Mouse (Mus musculus): ENCODE measurements around the gene Whrn. TPM values are rescaled to one million over a fixed set of nuclear protein-coding genes. Genes with fewer than 3 reads are reported as not detected.

The Whrn gene
- polyA plus RNA-seq, 1 experiment from 2014 or later, result 5.0 TPM

DNA sequence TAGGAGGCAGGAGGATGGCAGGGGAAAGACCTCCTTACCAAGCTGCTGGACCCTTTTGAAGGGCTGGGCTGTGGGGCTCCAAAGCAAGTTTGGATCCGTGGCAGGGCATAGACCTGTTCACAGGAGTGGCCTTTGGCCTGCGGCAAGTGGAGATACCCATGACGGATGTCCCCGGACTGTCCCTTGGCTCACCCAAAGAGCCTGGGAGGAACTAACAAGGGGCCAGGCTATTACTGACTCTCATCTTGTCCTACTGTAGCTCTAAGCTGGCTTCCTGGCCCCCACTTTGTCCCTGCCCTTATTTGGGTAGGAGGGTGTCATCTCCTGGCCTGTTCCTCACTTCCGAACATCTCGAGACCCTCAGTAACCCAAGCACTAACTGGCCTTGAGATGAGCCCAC lies 93.2 kb downstream of the Whrn start:
- Histone ChIP-seq H3K4me3 (ENCODE audit: low read length) (peak overlapping the region; percentile 4; the same call in 1 of the 2 replicates), H3K4me1 (ENCODE audit: control insufficient read depth, insufficient read depth, low read depth, low read length) (peaks cover 29% of the 10 kb centered on the region), H3K4me2 (ENCODE audit: low read length) (peak overlapping the region; percentile 39), H3K9ac (ENCODE audit: low read depth, low read length) (no peak overlapping the region), H3K27me3 (replicated peaks; ENCODE audit: control insufficient read depth, insufficient read depth, low read length) (no peaks in the 10 kb centered on the region), H3K9me3 (ENCODE audit: control insufficient read depth, low read length) (no peaks in the 10 kb centered on the region), H3K36me3 (ENCODE audit: control insufficient read depth, insufficient read depth, low read length) (no peaks in the 10 kb centered on the region), H3K27ac (ENCODE audit: low read depth, low read length) (peak overlapping the region; percentile 72)
- 73% methylated on average over 6 of the region's 6 CpGs for WGBS
- ATAC-seq, result peak; percentile 3; the same call in 1 of the 2 replicates

DNA sequence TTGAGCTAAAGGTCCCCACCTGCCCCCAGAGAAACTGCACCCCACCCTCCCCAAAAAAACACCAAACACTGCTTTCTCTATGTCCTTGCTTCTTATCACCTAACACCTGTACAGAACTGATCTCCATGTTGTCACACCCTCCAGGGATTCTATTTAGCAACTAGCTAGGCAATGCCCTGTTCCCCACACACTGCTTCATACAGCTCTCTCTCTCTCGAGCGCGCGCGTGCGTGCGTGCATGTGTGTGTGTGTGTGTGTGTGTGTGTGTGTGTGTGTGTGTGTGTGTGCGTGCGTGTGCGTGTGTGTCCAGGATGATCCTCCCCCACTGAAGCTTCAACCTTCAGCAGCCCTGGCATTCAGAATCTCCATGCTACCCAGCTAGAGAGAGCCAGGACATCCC lies 93.7 kb downstream of the Whrn start:
- Histone ChIP-seq H3K9me3 (ENCODE audit: control insufficient read depth, low read length) (no peaks in the 10 kb centered on the region), H3K27ac (ENCODE audit: low read depth, low read length) (no peak overlapping the region)

DNA sequence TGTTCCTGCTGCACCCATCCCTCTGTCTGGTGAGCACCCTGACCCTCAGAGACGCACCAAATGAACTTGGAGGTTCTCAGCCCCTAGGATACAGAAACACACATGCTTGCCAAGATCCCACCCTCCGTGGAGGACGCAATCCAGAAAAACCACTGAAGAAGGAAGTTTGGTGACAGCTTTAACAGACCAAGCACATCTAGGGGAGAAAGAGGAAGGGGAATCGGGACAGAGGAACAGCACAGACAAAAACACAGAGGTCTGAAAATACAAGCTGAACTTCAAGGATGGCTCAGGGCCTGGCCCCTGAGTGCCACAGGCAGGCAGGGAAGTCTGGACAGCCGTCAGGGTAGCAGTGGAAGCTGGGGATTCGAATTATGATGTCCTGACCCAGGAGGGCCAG lies 94.2 kb downstream of the Whrn start:
- 76% methylated on average over 6 of the region's 6 CpGs for WGBS
- H3K36me3 ChIP-seq (ENCODE audit: control insufficient read depth, insufficient read depth, low read length), result no peaks in the 10 kb centered on the region
- no peak overlapping the region for H3K4me3 ChIP-seq (ENCODE audit: low read length)
- no peaks in the 10 kb centered on the region for H3K9me3 ChIP-seq (ENCODE audit: control insufficient read depth, low read length)
- H3K4me2 ChIP-seq (ENCODE audit: low read length), result no peak overlapping the region
- H3K27me3 ChIP-seq (replicated peaks; ENCODE audit: control insufficient read depth, insufficient read depth, low read length), result no peaks in the 10 kb centered on the region
- H3K27ac ChIP-seq (ENCODE audit: low read depth, low read length), result no peak overlapping the region
- no peak for ATAC-seq
- H3K4me1 ChIP-seq (ENCODE audit: control insufficient read depth, insufficient read depth, low read depth, low read length), result peaks cover 29% of the 10 kb centered on the region
- H3K9ac ChIP-seq (ENCODE audit: low read depth, low read length), result no peak overlapping the region

More for the DNA sequence above, 93.7 kb downstream of the Whrn start:
- Histone ChIP-seq H3K36me3 (ENCODE audit: control insufficient read depth, insufficient read depth, low read length) (no peaks in the 10 kb centered on the region), H3K27me3 (replicated peaks; ENCODE audit: control insufficient read depth, insufficient read depth, low read length) (no peaks in the 10 kb centered on the region), H3K4me1 (ENCODE audit: control insufficient read depth, insufficient read depth, low read depth, low read length) (peaks cover 29% of the 10 kb centered on the region), H3K4me3 (ENCODE audit: low read length) (no peak overlapping the region), H3K4me2 (ENCODE audit: low read length) (peak overlapping the region; percentile 39; the same call in 1 of the 2 replicates), H3K9ac (ENCODE audit: low read depth, low read length) (no peak overlapping the region)
- WGBS, result 84% methylated on average over 10 of the region's 10 CpGs
- no peak for ATAC-seq

DNA sequence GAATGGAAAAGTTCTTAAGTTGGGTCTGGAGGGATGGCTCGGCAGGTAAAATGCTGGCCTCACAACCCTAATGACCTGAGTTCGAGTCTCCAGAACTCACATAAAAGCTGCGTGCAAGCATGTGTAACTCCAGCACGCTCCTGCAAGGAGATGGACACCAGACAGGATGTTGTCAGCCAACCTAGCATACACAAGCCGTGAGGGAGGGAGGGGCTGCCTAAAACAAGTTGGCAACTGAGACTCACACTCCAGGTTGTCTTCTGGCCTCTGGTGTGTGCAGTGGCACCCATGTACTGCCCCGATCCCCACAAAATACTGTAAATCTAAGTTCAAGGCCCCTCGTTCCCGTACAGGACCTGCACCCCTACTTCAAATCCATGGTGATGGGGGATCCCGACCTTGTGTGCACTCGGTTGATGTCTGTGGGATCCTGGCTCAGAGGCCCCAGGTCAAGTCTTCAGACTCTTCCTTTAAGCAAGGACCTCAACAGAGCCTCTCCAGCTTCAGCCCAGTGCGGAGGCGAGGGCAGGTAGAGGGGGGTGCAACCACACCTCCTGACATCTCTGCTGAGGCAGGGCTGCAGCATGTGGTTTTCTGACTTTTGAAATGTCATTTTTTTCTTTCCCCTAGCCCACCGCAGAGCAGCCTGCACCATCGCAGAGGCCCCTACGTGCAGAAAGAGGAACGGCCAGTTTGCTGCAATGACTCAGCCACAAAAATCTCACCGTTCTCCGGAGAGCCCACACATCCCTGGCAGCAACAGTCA lies 95.1 kb downstream of the Whrn start:
- H3K4me1 ChIP-seq (ENCODE audit: control insufficient read depth, insufficient read depth, low read depth, low read length), result peaks cover 29% of the 10 kb centered on the region
- H3K27ac ChIP-seq (ENCODE audit: low read depth, low read length), result no peak overlapping the region
- no peak overlapping the region for H3K4me2 ChIP-seq (ENCODE audit: low read length)
- H3K9ac ChIP-seq (ENCODE audit: low read depth, low read length), result no peak overlapping the region
- WGBS, result 88% methylated on average over 18 of the region's 18 CpGs
- ATAC-seq, result no peak
- no peak overlapping the region for H3K4me3 ChIP-seq (ENCODE audit: low read length)
- no peaks in the 10 kb centered on the region; the same call in 1 of the 2 replicates for H3K36me3 ChIP-seq (ENCODE audit: control insufficient read depth, insufficient read depth, low read length)
- H3K9me3 ChIP-seq (ENCODE audit: control insufficient read depth, low read length), result no peaks in the 10 kb centered on the region
- H3K27me3 ChIP-seq (replicated peaks; ENCODE audit: control insufficient read depth, insufficient read depth, low read length), result no peaks in the 10 kb centered on the region

DNA sequence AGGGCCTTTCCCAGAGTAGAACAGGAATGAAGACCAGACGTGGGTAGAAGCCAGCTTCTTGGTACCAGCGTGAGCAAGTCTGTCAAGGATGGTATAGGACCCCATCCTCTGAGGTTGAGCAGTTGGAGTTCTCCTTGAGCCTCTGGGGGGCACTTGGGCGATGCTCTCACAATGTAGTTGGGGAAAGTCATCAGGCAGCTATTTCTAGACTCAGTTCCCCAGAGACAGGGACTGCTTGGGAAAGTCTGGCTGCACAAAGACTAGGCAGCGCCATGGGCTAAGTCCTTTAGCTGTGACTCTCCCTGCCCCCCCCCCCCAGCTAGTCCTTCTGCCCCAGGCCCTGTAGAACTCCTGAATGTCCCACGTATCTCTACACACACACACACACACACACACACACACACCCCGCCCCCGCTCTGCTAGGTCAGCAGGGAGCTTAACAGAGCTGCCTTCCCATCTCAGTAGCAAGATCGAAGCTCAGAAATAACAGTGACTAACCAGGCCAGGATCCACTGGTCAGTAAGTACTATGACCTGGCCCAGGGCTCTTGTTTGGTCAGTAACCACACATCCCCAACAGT lies 96.0 kb downstream of the Whrn start:
- H3K27me3 ChIP-seq (replicated peaks; ENCODE audit: control insufficient read depth, insufficient read depth, low read length), result no peaks in the 10 kb centered on the region
- H3K27ac ChIP-seq (ENCODE audit: low read depth, low read length), result peak overlapping the region; percentile 11; the same call in 1 of the 2 replicates
- no peak overlapping the region for H3K4me3 ChIP-seq (ENCODE audit: low read length)
- ATAC-seq, result 0 out of 2 replicates have a peak, but pooled peaks have one; percentile 7
- H3K9me3 ChIP-seq (ENCODE audit: control insufficient read depth, low read length), result no peaks in the 10 kb centered on the region
- peaks cover 25% of the 10 kb centered on the region for H3K4me1 ChIP-seq (ENCODE audit: control insufficient read depth, insufficient read depth, low read depth, low read length)
- H3K36me3 ChIP-seq (ENCODE audit: control insufficient read depth, insufficient read depth, low read length), result peaks cover 2% of the 10 kb centered on the region; the same call in 1 of the 2 replicates
- H3K9ac ChIP-seq (ENCODE audit: low read depth, low read length), result no peak overlapping the region
- no peak overlapping the region for H3K4me2 ChIP-seq (ENCODE audit: low read length)
- 60% methylated on average over 8 of the region's 8 CpGs for WGBS

DNA sequence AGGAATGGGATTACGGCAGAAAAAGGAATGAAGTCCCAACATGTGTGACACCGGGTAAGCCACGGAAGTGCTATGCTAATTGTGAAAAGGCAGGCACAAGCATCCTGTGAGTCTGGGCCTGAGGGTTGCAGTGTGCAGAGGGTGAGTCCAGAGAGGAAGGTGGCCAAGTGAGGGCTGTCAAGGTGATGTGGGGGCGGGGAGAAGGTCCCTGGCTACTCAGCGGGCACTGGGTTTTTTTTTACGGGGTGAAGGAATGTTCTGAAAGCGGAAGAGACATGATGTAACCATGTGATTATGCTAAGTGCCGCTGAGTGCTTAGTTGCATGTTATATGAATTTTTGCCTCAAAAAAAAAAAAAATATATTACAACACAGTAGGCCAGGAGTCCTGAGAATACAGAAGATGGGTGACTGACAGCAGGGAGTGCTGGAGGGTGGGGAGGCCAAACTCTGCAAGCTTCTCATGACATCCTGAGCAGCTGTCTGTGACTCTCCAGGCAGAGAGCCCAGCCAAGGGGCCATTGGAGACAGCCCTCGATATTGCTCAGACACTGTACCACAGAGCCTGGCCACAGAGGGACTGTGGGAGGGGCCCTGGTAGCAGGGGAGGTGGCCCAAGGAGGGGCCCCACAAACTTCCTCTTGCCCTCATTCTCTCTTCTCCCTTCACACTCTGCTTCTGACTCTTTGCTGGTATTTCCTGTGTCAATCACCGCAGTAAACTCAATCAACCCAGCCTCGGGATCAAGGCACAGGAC lies 96.8 kb downstream of the Whrn start:
- H3K36me3 ChIP-seq (ENCODE audit: control insufficient read depth, insufficient read depth, low read length), result peaks cover 5% of the 10 kb centered on the region; the same call in 1 of the 2 replicates
- peaks cover 18% of the 10 kb centered on the region for H3K4me1 ChIP-seq (ENCODE audit: control insufficient read depth, insufficient read depth, low read depth, low read length)
- 69% methylated on average over 11 of the region's 11 CpGs for WGBS
- no peak overlapping the region for H3K4me2 ChIP-seq (ENCODE audit: low read length)
- ATAC-seq, result peak; percentile 17; the same call in 1 of the 2 replicates
- peak overlapping the region; percentile 11; the same call in 1 of the 2 replicates for H3K27ac ChIP-seq (ENCODE audit: low read depth, low read length)
- H3K4me3 ChIP-seq (ENCODE audit: low read length), result no peak overlapping the region
- no peaks in the 10 kb centered on the region for H3K9me3 ChIP-seq (ENCODE audit: control insufficient read depth, low read length)
- H3K27me3 ChIP-seq (replicated peaks; ENCODE audit: control insufficient read depth, insufficient read depth, low read length), result no peaks in the 10 kb centered on the region
- no peak overlapping the region for H3K9ac ChIP-seq (ENCODE audit: low read depth, low read length)

DNA sequence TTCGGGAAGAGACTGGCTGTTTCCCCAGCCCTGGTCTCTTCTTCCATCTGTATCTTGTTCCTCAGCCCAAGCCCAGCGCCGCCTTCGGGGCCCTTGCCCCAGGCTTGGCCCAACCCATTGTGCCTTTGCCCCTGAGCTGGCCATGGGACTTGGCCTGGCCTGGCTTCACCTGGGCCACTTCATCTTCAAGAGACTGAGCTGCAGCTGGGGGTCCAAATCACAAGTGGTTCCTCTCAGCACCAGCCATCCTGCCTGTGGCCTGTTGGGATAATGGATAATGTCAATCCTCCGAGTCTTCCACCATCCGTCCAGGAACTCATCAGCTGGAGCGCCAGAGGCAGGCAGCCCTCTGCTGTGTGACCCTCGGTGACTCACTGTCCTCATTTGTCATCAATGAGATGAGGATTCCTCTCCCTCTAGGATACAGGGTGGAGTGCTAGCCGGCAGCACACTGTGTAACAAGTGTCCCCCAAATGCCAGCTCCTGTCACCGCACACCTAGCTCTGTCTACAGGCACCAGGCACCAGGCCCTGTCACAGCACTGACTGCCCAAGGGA lies 97.7 kb downstream of the Whrn start:
- peaks cover 8% of the 10 kb centered on the region for H3K4me1 ChIP-seq (ENCODE audit: control insufficient read depth, insufficient read depth, low read depth, low read length)
- H3K36me3 ChIP-seq (ENCODE audit: control insufficient read depth, insufficient read depth, low read length), result peaks cover 5% of the 10 kb centered on the region; the same call in 1 of the 2 replicates
- 83% methylated on average over 10 of the region's 10 CpGs for WGBS
- H3K4me2 ChIP-seq (ENCODE audit: low read length), result no peak overlapping the region
- H3K27ac ChIP-seq (ENCODE audit: low read depth, low read length), result no peak overlapping the region
- H3K9me3 ChIP-seq (ENCODE audit: control insufficient read depth, low read length), result no peaks in the 10 kb centered on the region
- H3K9ac ChIP-seq (ENCODE audit: low read depth, low read length), result no peak overlapping the region
- H3K4me3 ChIP-seq (ENCODE audit: low read length), result no peak overlapping the region
- H3K27me3 ChIP-seq (replicated peaks; ENCODE audit: control insufficient read depth, insufficient read depth, low read length), result no peaks in the 10 kb centered on the region
- no peak for ATAC-seq

DNA sequence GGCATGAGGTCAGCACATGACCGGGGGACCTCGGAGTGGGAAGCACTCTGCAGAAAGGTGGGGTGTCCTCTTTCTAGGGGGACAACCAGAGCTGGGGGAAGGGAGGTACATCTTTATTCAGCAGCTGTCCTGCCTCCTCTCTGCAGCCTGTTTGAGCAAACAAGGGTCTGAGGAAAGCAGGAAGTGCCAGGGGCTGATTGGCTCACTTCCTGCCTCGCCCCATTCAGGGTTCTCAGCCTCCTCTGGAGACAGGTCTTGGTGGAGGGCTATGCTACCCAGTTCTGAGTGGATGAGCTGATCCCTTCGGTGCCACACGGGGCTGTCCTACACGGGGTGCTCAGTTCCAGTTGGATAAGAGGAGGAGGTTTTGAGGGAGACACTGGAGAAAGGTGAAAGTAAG lies 104.5 kb downstream of the Whrn start:
- H3K4me1 ChIP-seq (ENCODE audit: control insufficient read depth, insufficient read depth, low read depth, low read length), result peaks cover 13% of the 10 kb centered on the region
- H3K4me3 ChIP-seq (ENCODE audit: low read length), result no peak overlapping the region
- H3K27ac ChIP-seq (ENCODE audit: low read depth, low read length), result no peak overlapping the region
- H3K36me3 ChIP-seq (ENCODE audit: control insufficient read depth, insufficient read depth, low read length), result peaks cover 5% of the 10 kb centered on the region; the same call in 1 of the 2 replicates
- H3K9me3 ChIP-seq (ENCODE audit: control insufficient read depth, low read length), result no peaks in the 10 kb centered on the region
- H3K27me3 ChIP-seq (replicated peaks; ENCODE audit: control insufficient read depth, insufficient read depth, low read length), result no peaks in the 10 kb centered on the region
- WGBS, result 87% methylated on average over 6 of the region's 6 CpGs
- no peak for ATAC-seq
- no peak overlapping the region for H3K4me2 ChIP-seq (ENCODE audit: low read length)
- no peak overlapping the region for H3K9ac ChIP-seq (ENCODE audit: low read depth, low read length)
